Mouse (Mus musculus): ENCODE measurements around the gene Bmpr2.

GRCm38 (mm10) chr1:59763164-59763768 is at the start of gene Bmpr2:
- TF ChIP-seq GATA2 (IDR thresholded peaks at IDR 0.05; ENCODE audit: borderline replicate concordance, low read depth, low read length) (no peak), CTCF (IDR thresholded peaks at IDR 0.05; ENCODE audit: low read depth, low read length) (no peak), POLR2AphosphoS5 (IDR thresholded peaks at IDR 0.05; ENCODE audit: insufficient replicate concordance, low read depth, low read length) (no peak)

All from G1E (cell line).